Mouse (Mus musculus): ENCODE data around the gene Irf5. TPM values are rescaled to one million over a fixed set of nuclear protein-coding genes. Genes with fewer than 3 reads are reported as not detected.
A peak's percentile ranks its signal among the peaks of the same experiment; 100 is the strongest.

The Irf5 gene
- polyA plus RNA-seq, 1 experiment from 2014 or later: 5.0 TPM

DNA sequence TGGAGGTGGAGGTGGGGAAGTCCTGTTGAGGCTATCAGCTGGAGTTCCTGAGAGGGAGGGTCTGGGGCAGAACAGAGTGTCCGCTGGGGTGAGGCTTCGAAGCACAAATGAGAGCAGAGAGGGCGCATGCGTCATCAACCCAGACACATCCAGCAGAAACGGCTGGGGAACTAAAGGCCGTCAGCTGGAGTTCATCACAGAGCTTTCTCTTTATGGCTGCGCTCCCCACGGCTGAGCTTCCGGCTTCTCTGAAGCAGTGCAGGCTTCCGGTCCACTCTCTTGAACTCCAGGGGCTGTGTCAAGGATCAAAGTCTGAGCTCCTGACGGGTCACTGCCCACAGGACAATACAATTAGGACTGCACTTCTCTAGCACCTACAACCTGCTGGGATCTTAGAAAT lies 13.1 kb upstream of the Irf5 start:
- peak overlapping the region; percentile 39; the same call in 1 of the 2 replicates for H3K9ac ChIP-seq (ENCODE audit: low read length)

GRCm38 (mm10) chr6:29517139-29517538 lies 9.3 kb upstream of the Irf5 start:
- no peaks in the 10 kb centered on the region for H3K36me3 ChIP-seq (ENCODE audit: control insufficient read depth, insufficient read depth, low read length)
- no peak overlapping the region for H3K4me3 ChIP-seq (ENCODE audit: control insufficient read depth in 1 of 2, insufficient read depth in 1 of 2, low read depth in 1 of 2, low read length in 2 of 2)
- H3K27me3 ChIP-seq (ENCODE audit: control insufficient read depth, insufficient read depth, low read length): peaks cover 2% of the 10 kb centered on the region; the same call in 1 of the 2 replicates
- H3K4me1 ChIP-seq (ENCODE audit: control insufficient read depth in 2 of 2, insufficient read depth in 2 of 2, low read length in 2 of 2): peaks cover 6 to 11% of the 10 kb centered on the region in 2 experiments
- H3K27ac ChIP-seq (replicated peaks in 1 of 2; ENCODE audit: control insufficient read depth in 1 of 2, insufficient read depth in 1 of 2, low read depth in 2 of 2, low read length in 2 of 2): no peak overlapping the region
- peak; percentile 33 for ATAC-seq (ENCODE audit: insufficient number of reproducible peaks, insufficient read depth, low FRiP score, low read depth)
- 5% methylated on average over 5 of the region's 5 CpGs for WGBS
- H3K9me3 ChIP-seq (ENCODE audit: control insufficient read depth, low read length): no peaks in the 10 kb centered on the region
- no peak overlapping the region for H3K9ac ChIP-seq (ENCODE audit: low read length)
- no peak overlapping the region for H3K4me2 ChIP-seq (ENCODE audit: low read length)

More for the DNA sequence above, 13.1 kb upstream of the Irf5 start:
- ATAC-seq (ENCODE audit: insufficient number of reproducible peaks, insufficient read depth, low FRiP score, low read depth): no peak
- peak overlapping the region; percentile 29 to 45; a peak in 3 of 4 replicates for H3K27ac ChIP-seq (replicated peaks in 1 of 2; ENCODE audit: control insufficient read depth in 1 of 2, insufficient read depth in 1 of 2, low read depth in 2 of 2, low read length in 2 of 2)
- H3K27me3 ChIP-seq (ENCODE audit: control insufficient read depth, insufficient read depth, low read length): peaks cover 2% of the 10 kb centered on the region; the same call in 1 of the 2 replicates
- H3K9me3 ChIP-seq (ENCODE audit: control insufficient read depth, low read length): no peaks in the 10 kb centered on the region
- H3K4me2 ChIP-seq (ENCODE audit: low read length): peak overlapping the region; percentile 60
- 1% methylated on average over 11 of the region's 11 CpGs for WGBS
- no peaks in the 10 kb centered on the region for H3K36me3 ChIP-seq (ENCODE audit: control insufficient read depth, insufficient read depth, low read length)
- H3K4me1 ChIP-seq (ENCODE audit: control insufficient read depth in 2 of 2, insufficient read depth in 2 of 2, low read length in 2 of 2): peaks cover 10 to 11% of the 10 kb centered on the region in 2 experiments
- peak overlapping the region; percentile 12 to 19; a peak in 2 of 4 replicates for H3K4me3 ChIP-seq (ENCODE audit: control insufficient read depth in 1 of 2, insufficient read depth in 1 of 2, low read depth in 1 of 2, low read length in 2 of 2)

GRCm38 (mm10) chr6:29522626-29523300 lies 3.7 kb upstream of the Irf5 start:
- H3K27me3 ChIP-seq (ENCODE audit: control insufficient read depth, insufficient read depth, low read length): 0 out of 2 replicates have a peak, but pooled peaks cover 2% of the 10 kb centered on the region
- H3K9me3 ChIP-seq (ENCODE audit: control insufficient read depth, low read length): no peaks in the 10 kb centered on the region
- no peak overlapping the region; a peak in 1 of 4 replicates for H3K27ac ChIP-seq (replicated peaks in 1 of 2; ENCODE audit: control insufficient read depth in 1 of 2, insufficient read depth in 1 of 2, low read depth in 2 of 2, low read length in 2 of 2)
- H3K36me3 ChIP-seq (ENCODE audit: control insufficient read depth, insufficient read depth, low read length): no peaks in the 10 kb centered on the region
- H3K4me1 ChIP-seq (ENCODE audit: control insufficient read depth in 2 of 2, insufficient read depth in 2 of 2, low read length in 2 of 2): peaks cover 9 to 12% of the 10 kb centered on the region in 2 experiments; a peak in 3 of 4 replicates
- no peak overlapping the region for H3K9ac ChIP-seq (ENCODE audit: low read length)
- H3K4me3 ChIP-seq (ENCODE audit: control insufficient read depth in 1 of 2, insufficient read depth in 1 of 2, low read depth in 1 of 2, low read length in 2 of 2): no peak overlapping the region
- WGBS: 68% methylated on average over 6 of the region's 6 CpGs
- H3K4me2 ChIP-seq (ENCODE audit: low read length): no peak overlapping the region
- no peak for ATAC-seq (ENCODE audit: insufficient number of reproducible peaks, insufficient read depth, low FRiP score, low read depth)

GRCm38 (mm10) chr6:29523301-29524033 lies 3.0 kb upstream of the Irf5 start:
- Histone ChIP-seq H3K27me3 (ENCODE audit: control insufficient read depth, insufficient read depth, low read length) (peaks cover 6% of the 10 kb centered on the region; the same call in 1 of the 2 replicates), H3K4me2 (ENCODE audit: low read length) (no peak overlapping the region), H3K4me3 (ENCODE audit: control insufficient read depth in 1 of 2, insufficient read depth in 1 of 2, low read depth in 1 of 2, low read length in 2 of 2) (no peak overlapping the region), H3K27ac (replicated peaks in 1 of 2; ENCODE audit: control insufficient read depth in 1 of 2, insufficient read depth in 1 of 2, low read depth in 2 of 2, low read length in 2 of 2) (no peak overlapping the region; a peak in 1 of 4 replicates), H3K4me1 (ENCODE audit: control insufficient read depth in 2 of 2, insufficient read depth in 2 of 2, low read length in 2 of 2) (peaks cover 15 to 18% of the 10 kb centered on the region in 2 experiments), H3K36me3 (ENCODE audit: control insufficient read depth, insufficient read depth, low read length) (no peaks in the 10 kb centered on the region), H3K9ac (ENCODE audit: low read length) (no peak overlapping the region), H3K9me3 (ENCODE audit: control insufficient read depth, low read length) (no peaks in the 10 kb centered on the region)
- ATAC-seq (ENCODE audit: insufficient number of reproducible peaks, insufficient read depth, low FRiP score, low read depth): no peak
- 71% methylated on average over 12 of the region's 12 CpGs for WGBS

- Histone ChIP-seq H3K36me3 (ENCODE audit: control insufficient read depth, insufficient read depth, low read length) (no peaks in the 10 kb centered on the region), H3K4me2 (ENCODE audit: low read length) (no peak overlapping the region), H3K27ac (replicated peaks in 1 of 2; ENCODE audit: control insufficient read depth in 1 of 2, insufficient read depth in 1 of 2, low read depth in 2 of 2, low read length in 2 of 2) (no peak overlapping the region; a peak in 1 of 4 replicates), H3K4me1 (ENCODE audit: control insufficient read depth in 2 of 2, insufficient read depth in 2 of 2, low read length in 2 of 2) (peaks cover 19 to 23% of the 10 kb centered on the region in 2 experiments), H3K27me3 (ENCODE audit: control insufficient read depth, insufficient read depth, low read length) (peaks cover 6% of the 10 kb centered on the region; the same call in 1 of the 2 replicates), H3K9me3 (ENCODE audit: control insufficient read depth, low read length) (no peaks in the 10 kb centered on the region), H3K9ac (ENCODE audit: low read length) (no peak overlapping the region), H3K4me3 (ENCODE audit: control insufficient read depth in 1 of 2, insufficient read depth in 1 of 2, low read depth in 1 of 2, low read length in 2 of 2) (no peak overlapping the region)
- WGBS: 28% methylated on average over 6 of the region's 6 CpGs
- no peak for ATAC-seq (ENCODE audit: insufficient number of reproducible peaks, insufficient read depth, low FRiP score, low read depth)
These were observed 2.4 kb upstream of the Irf5 start for GRCm38 (mm10) chr6:29524034-29524489.

- H3K27ac ChIP-seq (replicated peaks in 1 of 2; ENCODE audit: control insufficient read depth in 1 of 2, insufficient read depth in 1 of 2, low read depth in 2 of 2, low read length in 2 of 2): no peak overlapping the region
- H3K9ac ChIP-seq (ENCODE audit: low read length): no peak overlapping the region
- H3K9me3 ChIP-seq (ENCODE audit: control insufficient read depth, low read length): no peaks in the 10 kb centered on the region
- no peak overlapping the region for H3K4me3 ChIP-seq (ENCODE audit: control insufficient read depth in 1 of 2, insufficient read depth in 1 of 2, low read depth in 1 of 2, low read length in 2 of 2)
- H3K4me1 ChIP-seq (ENCODE audit: control insufficient read depth in 2 of 2, insufficient read depth in 2 of 2, low read length in 2 of 2): peaks cover 29 to 34% of the 10 kb centered on the region in 2 experiments
- ATAC-seq (ENCODE audit: insufficient number of reproducible peaks, insufficient read depth, low FRiP score, low read depth): no peak
- H3K36me3 ChIP-seq (ENCODE audit: control insufficient read depth, insufficient read depth, low read length): no peaks in the 10 kb centered on the region
- H3K27me3 ChIP-seq (ENCODE audit: control insufficient read depth, insufficient read depth, low read length): peaks cover 6% of the 10 kb centered on the region; the same call in 1 of the 2 replicates
- 75% methylated on average over 6 of the region's 6 CpGs for WGBS
- H3K4me2 ChIP-seq (ENCODE audit: low read length): no peak overlapping the region
These were observed 1.2 kb upstream of the Irf5 start for GRCm38 (mm10) chr6:29525256-29525655.

GRCm38 (mm10) chr6:29527361-29528164 lies 1.1 kb downstream of the Irf5 start:
- Histone ChIP-seq H3K27ac (replicated peaks in 1 of 2; ENCODE audit: control insufficient read depth in 1 of 2, insufficient read depth in 1 of 2, low read depth in 2 of 2, low read length in 2 of 2) (no peak overlapping the region), H3K36me3 (ENCODE audit: control insufficient read depth, insufficient read depth, low read length) (no peaks in the 10 kb centered on the region), H3K9ac (ENCODE audit: low read length) (peak overlapping the region; percentile 70; the same call in 1 of the 2 replicates), H3K4me1 (ENCODE audit: control insufficient read depth in 2 of 2, insufficient read depth in 2 of 2, low read length in 2 of 2) (peaks cover 29 to 34% of the 10 kb centered on the region in 2 experiments), H3K9me3 (ENCODE audit: control insufficient read depth, low read length) (no peaks in the 10 kb centered on the region), H3K27me3 (ENCODE audit: control insufficient read depth, insufficient read depth, low read length) (peaks cover 6% of the 10 kb centered on the region; the same call in 1 of the 2 replicates), H3K4me3 (ENCODE audit: control insufficient read depth in 1 of 2, insufficient read depth in 1 of 2, low read depth in 1 of 2, low read length in 2 of 2) (peak overlapping the region; percentile 60), H3K4me2 (ENCODE audit: low read length) (peak overlapping the region; percentile 91)
- ATAC-seq (ENCODE audit: insufficient number of reproducible peaks, insufficient read depth, low FRiP score, low read depth): no peak
- 7% methylated on average over 33 of the region's 34 CpGs for WGBS

All from heart, embryonic 14.5 days (tissue).